Mouse (Mus musculus): Measurements from ENCODE around the gene Arhgef18.

Arhgef18 gene

GRCm38 (mm10) chr8:3395246-3395645, 2.4 kb downstream of the Arhgef18 start:
- no peak for DNase-seq (ENCODE audit: low spot score in 2 of 2)

GRCm38 (mm10) chr8:3397597-3397996, 4.8 kb downstream of the Arhgef18 start:
- DNase-seq (ENCODE audit: low spot score in 2 of 2): no peak

- no peak for DNase-seq (ENCODE audit: low spot score in 2 of 2)
Measured at GRCm38 (mm10) chr8:3400509-3400908, 7.7 kb downstream of the Arhgef18 start.

- DNase-seq (ENCODE audit: low spot score in 2 of 2): no peak
Measured at GRCm38 (mm10) chr8:3407417-3407816, 14.6 kb downstream of the Arhgef18 start.

- no peak for DNase-seq (ENCODE audit: low spot score in 2 of 2)
Measured at GRCm38 (mm10) chr8:3411085-3411484, 18.3 kb downstream of the Arhgef18 start.

- no peak for DNase-seq (ENCODE audit: low spot score in 2 of 2)
Measured at GRCm38 (mm10) chr8:3411901-3412301, 19.1 kb downstream of the Arhgef18 start.

GRCm38 (mm10) chr8:3412816-3413215, 20.0 kb downstream of the Arhgef18 start:
- no peak for DNase-seq (ENCODE audit: low spot score in 2 of 2)

GRCm38 (mm10) chr8:3414639-3415190, 21.9 kb downstream of the Arhgef18 start:
- DNase-seq (ENCODE audit: low spot score in 2 of 2): no peak

GRCm38 (mm10) chr8:3415259-3415658, 22.5 kb downstream of the Arhgef18 start:
- no peak for DNase-seq (ENCODE audit: low spot score in 2 of 2)

- DNase-seq (ENCODE audit: low spot score in 2 of 2): no peak
Measured at GRCm38 (mm10) chr8:3415661-3416060, 22.9 kb downstream of the Arhgef18 start.

GRCm38 (mm10) chr8:3416846-3417245, 24.0 kb downstream of the Arhgef18 start:
- no peak for DNase-seq (ENCODE audit: low spot score in 2 of 2)

- no peak for DNase-seq (ENCODE audit: low spot score in 2 of 2)
Measured at GRCm38 (mm10) chr8:3417455-3417854, 24.6 kb downstream of the Arhgef18 start.

- no peak for DNase-seq (ENCODE audit: low spot score in 2 of 2)
Measured at GRCm38 (mm10) chr8:3418101-3418500, 25.3 kb downstream of the Arhgef18 start.

GRCm38 (mm10) chr8:3420105-3420706, 27.4 kb downstream of the Arhgef18 start:
- DNase-seq (ENCODE audit: low spot score in 2 of 2): no peak

- no peak for DNase-seq (ENCODE audit: low spot score in 2 of 2)
Measured at GRCm38 (mm10) chr8:3421507-3421906, 28.7 kb downstream of the Arhgef18 start.

- DNase-seq (ENCODE audit: low spot score in 2 of 2): no peak
Measured at GRCm38 (mm10) chr8:3425217-3425616, 32.4 kb downstream of the Arhgef18 start.

GRCm38 (mm10) chr8:3426211-3426610, 33.4 kb downstream of the Arhgef18 start:
- DNase-seq (ENCODE audit: low spot score in 2 of 2): no peak

GRCm38 (mm10) chr8:3428426-3428825, 35.6 kb downstream of the Arhgef18 start:
- no peak for DNase-seq (ENCODE audit: low spot score in 2 of 2)

GRCm38 (mm10) chr8:3429966-3430365, 37.2 kb downstream of the Arhgef18 start:
- no peak for DNase-seq (ENCODE audit: low spot score in 2 of 2)

GRCm38 (mm10) chr8:3431113-3431512, 38.3 kb downstream of the Arhgef18 start:
- DNase-seq (ENCODE audit: low spot score in 2 of 2): no peak

GRCm38 (mm10) chr8:3436492-3436891, 43.7 kb downstream of the Arhgef18 start:
- DNase-seq (ENCODE audit: low spot score in 2 of 2): no peak

GRCm38 (mm10) chr8:3439510-3439909, 46.7 kb downstream of the Arhgef18 start:
- DNase-seq (ENCODE audit: low spot score in 2 of 2): peak; percentile 13 to 49

- DNase-seq (ENCODE audit: low spot score in 2 of 2): no peak
Measured at GRCm38 (mm10) chr8:3449226-3449625, 56.4 kb downstream of the Arhgef18 start.

GRCm38 (mm10) chr8:3450670-3451069, 57.9 kb downstream of the Arhgef18 start:
- peak; percentile 27 to 73 for DNase-seq (ENCODE audit: low spot score in 2 of 2)
